Mouse (Mus musculus) heart, adult 9 months (tissue): ENCODE results near the gene Slc25a21.

Experiments used
- DNase-seq, 2 experiments: peaks; one replicate each; pipeline ENCODE4 v3.0.0; 2022; ENCODE audit warnings: low spot score in 2 of 2

The Slc25a21 gene

GRCm38 (mm10) chr12:56691427-56692079 is 505.7 kb downstream of the Slc25a21 start, which contains the start of gene Pax9:
Gene Pax9 (plus strand): TSS chr12:56691767.
- no peak for DNase-seq

GRCm38 (mm10) chr12:56691001-56691400 is 506.3 kb downstream of the Slc25a21 start:
- no peak for DNase-seq

DNA sequence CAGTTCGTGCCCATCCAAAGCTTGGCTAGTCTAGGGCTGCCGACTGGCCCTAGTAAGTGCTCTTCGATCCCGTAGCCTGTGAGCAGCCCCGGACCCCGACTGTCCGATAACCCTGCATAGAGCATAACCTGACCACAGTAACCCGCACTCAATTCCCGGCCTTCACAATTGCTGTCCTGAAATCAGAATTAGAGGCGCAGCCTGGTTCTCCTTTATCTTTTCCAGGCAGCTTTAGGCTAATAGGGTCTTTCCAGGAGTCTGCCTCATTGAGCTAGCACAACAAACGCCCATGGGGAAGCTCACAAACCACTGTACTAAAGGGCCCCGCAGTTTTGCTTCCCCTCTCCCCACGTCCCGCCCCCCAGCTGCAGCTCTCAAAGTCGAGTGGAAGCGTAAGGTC is 506.9 kb downstream of the Slc25a21 start:
- DNase-seq, result no peak

- DNase-seq, result no peak
Measured at GRCm38 (mm10) chr12:56689736-56690135, 507.5 kb downstream of the Slc25a21 start.

DNA sequence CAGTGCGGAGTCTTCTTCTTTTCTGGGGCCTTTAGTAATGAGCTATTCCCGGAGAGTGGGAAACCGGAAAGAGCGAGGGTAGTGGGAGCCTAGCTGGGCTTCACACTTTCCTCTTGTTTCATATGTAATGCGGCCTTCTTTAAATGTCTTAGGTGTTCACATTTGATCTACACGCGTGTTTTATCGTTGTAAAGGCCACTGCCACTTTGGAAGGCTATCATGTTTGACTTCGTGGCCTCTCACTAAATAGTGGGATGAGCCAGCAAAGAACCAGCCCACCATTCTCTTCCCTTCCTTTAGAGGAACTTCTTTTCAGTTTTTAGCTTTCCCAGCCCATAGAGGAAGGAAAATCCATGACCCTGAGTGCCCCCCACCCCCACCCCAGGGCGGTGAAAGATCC is 507.9 kb downstream of the Slc25a21 start:
- DNase-seq, result no peak

DNA sequence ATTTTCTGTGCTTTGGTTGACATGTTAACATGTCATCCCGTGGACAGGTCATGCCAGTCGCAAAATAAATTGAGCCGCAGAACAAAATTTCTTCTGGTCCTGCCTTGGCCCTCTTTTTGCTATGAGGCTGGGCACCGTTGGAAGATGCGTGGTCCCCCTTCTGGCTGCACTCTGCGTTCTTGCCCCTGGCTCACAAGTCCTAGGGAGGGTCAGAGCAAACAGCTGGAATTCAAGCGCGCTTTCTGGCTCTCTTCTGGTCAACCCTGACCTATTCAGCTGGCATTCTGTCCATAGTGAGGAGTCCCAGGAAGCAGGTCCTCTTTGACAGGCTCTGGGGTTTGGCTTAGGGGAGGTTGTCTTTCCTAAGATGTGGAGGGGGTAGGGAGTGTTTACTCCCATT is 508.4 kb downstream of the Slc25a21 start:
- DNase-seq, result no peak

GRCm38 (mm10) chr12:56688482-56688840 is 508.8 kb downstream of the Slc25a21 start:
- DNase-seq, result no peak

GRCm38 (mm10) chr12:56687640-56688481 is 509.4 kb downstream of the Slc25a21 start:
- no peak for DNase-seq

DNA sequence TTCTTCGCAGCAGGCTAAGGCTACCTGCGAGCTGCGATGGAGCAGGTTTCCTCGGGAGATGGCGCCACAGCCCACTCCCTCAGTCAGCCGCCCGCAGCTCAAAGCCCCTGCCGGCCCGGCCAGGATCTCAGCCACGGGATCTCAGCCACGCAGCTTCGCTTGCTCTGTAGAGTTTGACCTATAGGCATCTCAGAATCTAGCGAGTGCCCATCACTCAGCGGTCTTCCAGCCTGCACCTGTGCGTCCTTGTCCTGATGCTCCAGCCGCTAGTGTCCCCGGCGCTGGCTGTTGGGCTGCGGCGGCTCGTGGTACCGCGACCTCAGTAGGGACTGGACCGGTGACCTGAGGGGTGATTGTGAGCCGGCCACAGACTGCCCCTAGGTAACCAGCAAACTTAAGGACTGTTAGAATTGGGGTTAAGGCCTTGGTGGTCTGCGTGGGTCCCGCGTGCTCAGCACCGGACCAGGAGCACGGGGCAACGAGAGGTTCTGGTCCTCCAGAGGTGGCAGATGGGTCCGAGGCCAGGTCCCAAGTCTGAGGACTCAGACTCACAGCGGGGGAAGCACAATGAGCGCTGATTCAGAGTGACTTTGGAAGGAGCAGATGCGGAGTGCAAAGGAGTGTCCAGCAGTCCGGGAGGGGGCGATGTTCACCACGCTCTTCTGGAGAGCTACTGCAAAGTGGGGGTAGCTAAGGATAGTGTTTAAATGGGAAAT is 516.0 kb downstream of the Slc25a21 start:
- no peak for DNase-seq

DNA sequence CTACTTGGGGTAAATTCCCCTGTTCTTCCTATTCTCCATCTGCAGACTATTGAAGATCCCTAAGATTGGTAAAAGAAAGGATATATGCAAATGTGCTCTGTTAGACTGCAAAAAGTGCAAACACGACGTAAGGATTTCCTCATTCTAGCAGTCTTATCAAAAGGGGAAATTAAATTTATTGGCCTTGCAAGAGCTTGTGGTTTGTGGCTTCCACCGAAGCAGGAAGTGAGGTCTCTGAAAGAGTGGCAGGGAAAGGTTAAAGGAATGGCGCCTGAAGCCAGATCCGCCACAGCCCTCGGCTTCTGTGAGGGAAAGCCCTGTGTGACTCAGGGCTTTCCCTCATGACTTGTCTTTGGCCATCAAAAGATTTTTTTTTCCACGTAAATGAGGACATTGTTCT is 519.7 kb downstream of the Slc25a21 start:
- DNase-seq, result no peak

DNA sequence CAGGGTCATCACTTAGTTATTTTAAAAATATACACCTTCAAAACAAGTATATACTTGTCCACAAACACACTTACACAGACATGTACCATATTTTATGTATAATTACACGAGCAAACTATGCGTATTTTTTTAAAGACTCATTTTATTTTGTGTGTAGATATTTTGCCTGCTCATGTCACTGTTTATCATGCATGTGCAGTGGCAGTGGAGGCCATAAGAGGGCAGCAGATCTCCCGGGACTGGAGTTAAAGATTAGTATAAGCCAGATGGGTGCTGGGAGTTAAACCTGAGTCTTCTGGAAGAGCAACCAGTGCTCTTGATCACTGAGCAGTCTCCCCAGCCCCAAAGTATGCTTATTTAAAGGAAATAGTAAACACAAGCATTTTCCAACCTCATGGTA is 522.5 kb downstream of the Slc25a21 start:
- no peak for DNase-seq

DNA sequence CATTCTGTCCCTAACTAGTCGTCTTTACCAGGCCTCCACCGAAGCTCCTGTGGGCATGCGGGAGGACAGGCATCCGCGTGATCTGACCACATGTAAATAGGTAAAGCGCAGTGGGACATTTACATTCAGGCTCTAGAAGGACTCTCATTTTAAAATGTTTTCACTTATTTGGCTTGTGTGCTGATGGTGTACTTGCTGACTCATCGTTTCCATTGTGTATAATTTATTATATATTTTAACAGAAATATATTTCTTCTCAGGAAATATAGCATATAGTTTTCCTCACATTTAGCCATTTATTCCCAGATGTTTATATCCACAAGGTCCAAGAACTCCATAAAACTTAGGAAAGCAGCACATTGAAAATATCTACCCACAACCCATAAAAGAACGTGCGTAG is 526.5 kb downstream of the Slc25a21 start:
- no peak for DNase-seq

GRCm38 (mm10) chr12:56669451-56670122 is 527.7 kb downstream of the Slc25a21 start:
- no peak for DNase-seq
